In genomic region chr4:82609676-82610075, GRCm38 (mm10) we compare ENCODE assay signal across 29 mouse cellular contexts.
A peak's percentile ranks its signal among the peaks of the same experiment; 100 is the strongest.
DNase-seq lines count a peak whose midpoint lies in the region; ATAC-seq lines count a peak whose summit lies in the region.
"Had no signal": no experiment of that assay in that cellular context is flagged by ENCODE, and none has a peak within 500 bp of the region (broad histone marks: within the 10 kb centered on the region; RNA-seq: fewer than 3 reads in every experiment).

No protein-coding gene starts in this region.

- ATAC-seq in embryonic facial prominence, embryonic 12.5 days (ENCODE audit: insufficient number of reproducible peaks, insufficient read depth, low FRiP score, low TSS enrichment): no peak
- no peak; the same call in 1 of the 2 replicates for ATAC-seq in kidney, embryonic 15.5 days (replicated peaks; ENCODE audit: low FRiP score)
- 0 out of 2 replicates have a peak, but pooled peaks have one; percentile 44 for ATAC-seq in lung, embryonic 16.5 days (ENCODE audit: low read depth)
- ATAC-seq: activated CD4-positive, CD25-positive, alpha-beta regulatory T cell, adult 4 months; forebrain, embryonic 16.5 days; intestine, embryonic 16.5 days; midbrain, embryonic 15.5 days had no signal

- H3K9ac ChIP-seq in embryonic facial prominence, embryonic 12.5 days: no peak overlapping the region
- H3K9ac ChIP-seq in kidney, embryonic 15.5 days: no peak overlapping the region
- H3K9ac ChIP-seq in lung, embryonic 16.5 days (ENCODE audit: low read length): no peak overlapping the region
- H3K9ac ChIP-seq: embryonic facial prominence, embryonic 13.5 days; hindbrain, embryonic 13.5 days; limb, embryonic 12.5 days; liver, embryonic 15.5 days; midbrain, embryonic 15.5 days had no signal

- no peak overlapping the region for H3K4me2 ChIP-seq in embryonic facial prominence, embryonic 12.5 days (replicated peaks)
- no peak overlapping the region for H3K4me2 ChIP-seq in kidney, embryonic 15.5 days
- H3K4me2 ChIP-seq in lung, embryonic 16.5 days (ENCODE audit: low read depth, low read length): no peak overlapping the region
- H3K4me2 ChIP-seq: embryonic facial prominence, embryonic 13.5 days; heart, embryonic 11.5 days; hindbrain, embryonic 13.5 days; limb, embryonic 12.5 days; liver, embryonic 15.5 days; midbrain, embryonic 15.5 days had no signal

- H3K27ac ChIP-seq in embryonic facial prominence, embryonic 12.5 days: peak overlapping the region; percentile 54; the same call in 1 of the 2 replicates
- no peak overlapping the region for H3K27ac ChIP-seq in embryonic facial prominence, embryonic 10.5 days (replicated peaks)
- peak overlapping the region; percentile 59 for H3K27ac ChIP-seq in kidney, embryonic 15.5 days
- peak overlapping the region; percentile 60 for H3K27ac ChIP-seq in lung, embryonic 16.5 days (ENCODE audit: low read length)
- H3K27ac ChIP-seq: embryonic facial prominence, embryonic 13.5 days; hindbrain, embryonic 13.5 days; limb, embryonic 12.5 days; liver, embryonic 15.5 days; midbrain, embryonic 10.5 days; midbrain, embryonic 15.5 days had no signal

- no peaks in the 10 kb centered on the region for H3K27me3 ChIP-seq in embryonic facial prominence, embryonic 12.5 days
- H3K27me3 ChIP-seq in embryonic facial prominence, embryonic 10.5 days (replicated peaks; ENCODE audit: low read depth, poor library complexity, severe bottlenecking): 0 out of 2 replicates have a peak, but pooled peaks cover 5% of the 10 kb centered on the region
- no peaks in the 10 kb centered on the region for H3K27me3 ChIP-seq in kidney, embryonic 15.5 days
- H3K27me3 ChIP-seq in lung, embryonic 16.5 days (ENCODE audit: control insufficient read depth, insufficient read depth, low read depth, low read length): no peaks in the 10 kb centered on the region
- H3K27me3 ChIP-seq: embryonic facial prominence, embryonic 13.5 days; hindbrain, embryonic 13.5 days; limb, embryonic 12.5 days; liver, embryonic 15.5 days; midbrain, embryonic 15.5 days had no signal

- no peak for DNase-seq in embryonic facial prominence, embryonic 10.5 days (ENCODE audit: low spot score)
- no peak for DNase-seq in kidney, adult 18-20 months
- DNase-seq in lung, adult 18-20 months: no peak
- no peak for DNase-seq in adrenal gland, adult 2 months
- DNase-seq: adrenal gland, adult 8-10 months; cerebellum, adult 8-10 months; cerebellum, postnatal 25 days; gastrocnemius, postnatal 10 days; heart, adult 18-20 months; heart, postnatal 4 days; kidney, postnatal 10 days; lung, postnatal 10 days; right cerebral cortex, adult 18-20 months; spleen, adult 18-20 months; thymus, postnatal 14 days had no signal

- 71% methylated on average over 4 of the region's 4 CpGs for WGBS in embryonic facial prominence, embryonic 12.5 days
- WGBS in embryonic facial prominence, embryonic 10.5 days: 83% methylated on average over 4 of the region's 4 CpGs
- 39% methylated on average over 4 of the region's 4 CpGs for WGBS in kidney, embryonic 15.5 days
- WGBS in lung, embryonic 16.5 days: 42% methylated on average over 4 of the region's 4 CpGs

- H3K4me3 ChIP-seq in embryonic facial prominence, embryonic 12.5 days: no peak overlapping the region
- H3K4me3 ChIP-seq in embryonic facial prominence, embryonic 10.5 days: no peak overlapping the region
- no peak overlapping the region for H3K4me3 ChIP-seq in kidney, embryonic 15.5 days (replicated peaks)
- no peak overlapping the region for H3K4me3 ChIP-seq in lung, embryonic 16.5 days (ENCODE audit: low read length)
- H3K4me3 ChIP-seq: embryonic facial prominence, embryonic 13.5 days; erythroblast, embryonic 14.5 days; hindbrain, embryonic 13.5 days; limb, embryonic 12.5 days; liver, embryonic 15.5 days; midbrain, embryonic 10.5 days; midbrain, embryonic 15.5 days had no signal

- peaks cover 21% of the 10 kb centered on the region for H3K4me1 ChIP-seq in embryonic facial prominence, embryonic 12.5 days
- peaks cover 31% of the 10 kb centered on the region for H3K4me1 ChIP-seq in embryonic facial prominence, embryonic 10.5 days
- peaks cover 41% of the 10 kb centered on the region for H3K4me1 ChIP-seq in kidney, embryonic 15.5 days
- peaks cover 8% of the 10 kb centered on the region; the same call in 1 of the 2 replicates for H3K4me1 ChIP-seq in lung, embryonic 16.5 days (replicated peaks; ENCODE audit: control insufficient read depth, insufficient read depth, low read length)
- H3K4me1 ChIP-seq: liver, embryonic 15.5 days had no signal

- H3K9me3 ChIP-seq in embryonic facial prominence, embryonic 12.5 days: no peaks in the 10 kb centered on the region
- no peaks in the 10 kb centered on the region for H3K9me3 ChIP-seq in embryonic facial prominence, embryonic 10.5 days
- H3K9me3 ChIP-seq in kidney, embryonic 15.5 days (replicated peaks): no peaks in the 10 kb centered on the region
- no peaks in the 10 kb centered on the region for H3K9me3 ChIP-seq in lung, embryonic 16.5 days (ENCODE audit: control insufficient read depth, low read length)
- H3K9me3 ChIP-seq: embryonic facial prominence, embryonic 13.5 days; hindbrain, embryonic 13.5 days; limb, embryonic 12.5 days; liver, embryonic 15.5 days; midbrain, embryonic 10.5 days; midbrain, embryonic 15.5 days had no signal

- no peaks in the 10 kb centered on the region for H3K36me3 ChIP-seq in embryonic facial prominence, embryonic 12.5 days
- H3K36me3 ChIP-seq in embryonic facial prominence, embryonic 10.5 days (replicated peaks): no peaks in the 10 kb centered on the region
- no peaks in the 10 kb centered on the region for H3K36me3 ChIP-seq in kidney, embryonic 15.5 days
- H3K36me3 ChIP-seq in lung, embryonic 16.5 days (ENCODE audit: control insufficient read depth, insufficient read depth, low read length): no peaks in the 10 kb centered on the region
- H3K36me3 ChIP-seq: embryonic facial prominence, embryonic 13.5 days; hindbrain, embryonic 13.5 days; limb, embryonic 12.5 days; liver, embryonic 15.5 days; midbrain, embryonic 10.5 days; midbrain, embryonic 15.5 days had no signal
